Mouse (Mus musculus) cerebellum, adult 2 months (tissue): ENCODE data around the gene Ankrd35. TPM values are rescaled to one million over a fixed set of nuclear protein-coding genes. Genes with fewer than 3 reads are reported as not detected.
A peak's percentile ranks its signal among the peaks of the same experiment; 100 is the strongest.

Source experiments
- DNase-seq, 2 experiments: peaks; one replicate each; pipeline ENCODE4 v3.0.0; 2021
- H3K27ac ChIP-seq: fragments of 200-500 bp; 2 replicates; pipeline ENCODE4 v1.5.1; 2012; ENCODE audit warnings: low read length, control low read depth, inconsistent platforms; ENCODE audit not compliant: insufficient read depth
- H3K27me3 ChIP-seq: fragments of 200-500 bp; 2 replicates; pipeline ENCODE4 v1.6.1; 2012; ENCODE audit warnings: inconsistent platforms, mild to moderate bottlenecking, low read length, moderate library complexity; ENCODE audit not compliant: control insufficient read depth, insufficient read depth
- H3K4me1 ChIP-seq: fragments of 200-500 bp; 2 replicates; pipeline ENCODE4 v1.6.1; 2011; ENCODE audit warnings: low read length; ENCODE audit not compliant: control insufficient read depth, insufficient read depth
- H3K4me3 ChIP-seq: fragments of 200-500 bp; replicated peaks from 2 replicates; pipeline ENCODE3; 2011; ENCODE audit warnings: mild to moderate bottlenecking, low read depth, low read length, control low read depth; ENCODE audit not compliant: insufficient read depth
- CTCF ChIP-seq: fragments of 200-500 bp; IDR thresholded peaks from 2 replicates; pipeline ENCODE4 v1.5.1; 2011; ENCODE audit warnings: low read depth, mild to moderate bottlenecking, control low read depth, low read length, moderate library complexity, borderline replicate concordance; ENCODE audit not compliant: insufficient read depth
- POLR2A ChIP-seq: fragments of 200-500 bp; IDR thresholded peaks from 2 replicates; pipeline ENCODE4 v1.6.1; 2011; ENCODE audit warnings: low read length, control low read depth, borderline replicate concordance; ENCODE audit not compliant: insufficient read depth
- WGBS: fragments of 180-500 bp; shearing (Covaris S2); methylation state at CpG from one replicate; pipeline ENCODE4 v1.1.7; 2018; 5-methylcytosine and 5-hydroxymethylcytosine counted together
- polyA plus RNA-seq: library from polyadenylated mRNA; depleted of rRNA; stranded (reverse); fragments of >200 nt; gene quantifications from 2 replicates; pipeline ENCODE4 v1.2.3, GENCODE M21; 2012

Gene Ankrd35
- polyA plus RNA-seq, 1 experiment, result 11.6 TPM

- H3K27me3 ChIP-seq, result no peaks in the 10 kb centered on the region
- whole genome bisulfite sequencing, result 60% methylated on average over 11 of the region's 11 CpGs
- H3K4me3 ChIP-seq, result no peak overlapping the region
- H3K27ac ChIP-seq, result no peak overlapping the region
- no peak for DNase-seq
- TF ChIP-seq POLR2A (no peak), CTCF (peak; percentile 38; the same call in 1 of the 2 replicates)
- H3K4me1 ChIP-seq, result no peaks in the 10 kb centered on the region
These were observed 34.8 kb downstream of the Ankrd35 start for GRCm38 (mm10) chr3:96704778-96705177.

- Histone ChIP-seq H3K27ac (no peak overlapping the region), H3K27me3 (no peaks in the 10 kb centered on the region), H3K4me3 (no peak overlapping the region), H3K4me1 (no peaks in the 10 kb centered on the region)
- WGBS, result 93% methylated on average over 11 of the region's 11 CpGs
- TF ChIP-seq POLR2A, result no peak
- TF ChIP-seq CTCF, result no peak
- DNase-seq, result no peak
These were observed 36.3 kb downstream of the Ankrd35 start for GRCm38 (mm10) chr3:96706217-96706616.

DNA sequence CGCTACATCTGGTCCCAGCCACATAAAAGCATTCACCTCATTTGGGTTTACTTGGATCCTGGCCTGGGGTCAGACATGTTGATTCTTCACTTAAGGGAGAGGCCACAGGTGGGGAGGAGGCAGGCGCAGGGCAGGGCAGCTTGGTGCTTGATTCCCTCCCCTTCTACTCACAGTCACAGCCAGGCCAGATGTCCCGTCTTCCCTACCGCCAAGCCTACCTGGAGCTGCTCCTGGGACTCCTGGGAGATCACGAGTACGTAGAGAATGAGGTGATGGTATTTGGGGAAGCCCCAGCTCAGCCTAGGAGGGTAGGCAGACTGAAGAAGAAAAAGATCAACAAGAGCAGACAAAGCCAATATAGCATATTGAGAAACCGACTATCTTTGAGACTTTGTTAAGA lies 37.1 kb downstream of the Ankrd35 start:
- no peak for TF ChIP-seq CTCF
- no peak for TF ChIP-seq POLR2A
- Histone ChIP-seq H3K27ac (no peak overlapping the region), H3K4me3 (no peak overlapping the region), H3K27me3 (no peaks in the 10 kb centered on the region), H3K4me1 (no peaks in the 10 kb centered on the region)
- 65% methylated on average over 7 of the region's 7 CpGs for WGBS
- DNase-seq, result no peak

DNA sequence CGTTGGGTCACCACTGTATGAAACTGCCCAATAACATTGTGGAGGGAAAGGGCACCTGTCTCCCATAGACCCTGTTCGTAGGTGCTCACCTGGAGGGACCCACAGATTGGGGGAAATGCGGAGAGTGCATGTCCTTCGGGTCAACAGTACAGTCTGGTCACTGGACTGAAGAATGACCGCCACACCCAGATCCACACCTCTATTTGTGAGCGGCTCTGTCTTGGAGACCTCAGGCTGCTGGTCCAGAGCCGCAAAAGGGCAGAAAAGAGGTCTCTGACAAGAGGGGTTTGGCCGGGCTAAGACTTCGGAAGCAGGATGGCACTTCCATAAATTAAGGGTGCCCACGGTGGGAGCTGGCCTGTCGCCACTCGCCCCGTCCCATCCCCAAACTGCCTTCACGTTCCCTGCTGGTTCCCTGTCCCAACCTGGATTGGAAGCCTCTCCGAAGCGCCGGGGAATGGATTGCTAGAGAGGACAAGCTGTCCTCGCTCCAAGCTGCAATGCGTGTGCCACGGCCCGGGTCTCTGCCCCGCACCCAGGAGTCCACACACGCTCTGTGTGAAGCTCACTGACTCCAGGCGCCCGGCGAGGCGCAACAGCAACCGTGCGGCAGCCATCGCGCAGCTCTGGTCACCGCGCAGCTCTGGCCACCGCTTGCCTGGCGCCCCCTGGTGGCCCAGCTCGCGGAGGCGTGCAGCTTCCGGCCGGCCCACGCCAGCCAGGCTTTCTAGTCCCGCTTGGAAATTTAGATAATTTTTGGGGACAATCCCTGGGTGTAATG lies 38.2 kb downstream of the Ankrd35 start, which contains the start of gene Nudt17:
Gene Nudt17, minus strand, starts transcription at position 660 of the 781 bp plus-strand sequence.
- Histone ChIP-seq H3K27ac (no peak within 1 kb of the TSS), H3K4me3 (peak within 1 kb of the TSS; percentile 75), H3K4me1 (no peaks in the 10 kb centered on the region), H3K27me3 (no peaks in the 10 kb centered on the region)
- DNase-seq, result peak; percentile 82 to 87
- 4% methylated on average over 42 of the region's 42 CpGs for WGBS
- TF ChIP-seq POLR2A, result peak; percentile 45; the same call in 1 of the 2 replicates
- peak; percentile 82 for TF ChIP-seq CTCF

- Histone ChIP-seq H3K4me3 (no peak overlapping the region), H3K4me1 (no peaks in the 10 kb centered on the region), H3K27ac (no peak overlapping the region), H3K27me3 (no peaks in the 10 kb centered on the region)
- TF ChIP-seq POLR2A (no peak), CTCF (no peak)
- 41% methylated on average over 2 of the region's 2 CpGs for WGBS
- DNase-seq, result no peak
These were observed 38.7 kb downstream of the Ankrd35 start for GRCm38 (mm10) chr3:96708684-96709064.

GRCm38 (mm10) chr3:96714286-96714685 lies 44.4 kb downstream of the Ankrd35 start:
- WGBS, result 96% methylated on average over 5 of the region's 5 CpGs
- Histone ChIP-seq H3K27ac (no peak overlapping the region), H3K27me3 (no peaks in the 10 kb centered on the region), H3K4me3 (no peak overlapping the region), H3K4me1 (no peaks in the 10 kb centered on the region)
- DNase-seq, result no peak
- TF ChIP-seq POLR2A, result no peak

- Histone ChIP-seq H3K4me3 (no peak overlapping the region), H3K27me3 (no peaks in the 10 kb centered on the region), H3K27ac (no peak overlapping the region), H3K4me1 (peaks cover 3% of the 10 kb centered on the region)
- WGBS, result 94% methylated on average over 2 of the region's 2 CpGs
- DNase-seq, result no peak
- TF ChIP-seq CTCF (no peak), POLR2A (no peak)
These were observed 45.9 kb downstream of the Ankrd35 start for GRCm38 (mm10) chr3:96715854-96716253.

- 7% methylated on average over 14 of the region's 14 CpGs for WGBS
- peak overlapping the region; percentile 70 for H3K27ac ChIP-seq
- peaks cover 3% of the 10 kb centered on the region for H3K4me1 ChIP-seq
- no peaks in the 10 kb centered on the region for H3K27me3 ChIP-seq
- TF ChIP-seq CTCF, result peak; percentile 77
- peak; percentile 59; the same call in 1 of the 2 replicates for TF ChIP-seq POLR2A
- H3K4me3 ChIP-seq, result peak overlapping the region; percentile 89
- peak; percentile 78 to 83 for DNase-seq
These were observed 49.2 kb downstream of the Ankrd35 start for GRCm38 (mm10) chr3:96719173-96719572.
